Mouse (Mus musculus): ENCODE data around the gene Tet3. TPM values are rescaled to one million over a fixed set of nuclear protein-coding genes. Genes with fewer than 3 reads are reported as not detected.
A peak's percentile ranks its signal among the peaks of the same experiment; 100 is the strongest.

Gene Tet3
- total and polyA plus RNA-seq, 3 experiments = 6.2 to 23.6 (median 13.7) TPM

GRCm38 (mm10) chr6:83411635-83412361 is 47.1 kb downstream of the Tet3 start:
- 62% methylated on average over 9 of the region's 9 CpGs for WGBS
- no peak overlapping the region for H3K9ac ChIP-seq (ENCODE audit: low read depth, low read length)

GRCm38 (mm10) chr6:83410046-83410706 is 48.7 kb downstream of the Tet3 start:
- peak overlapping the region; percentile 40; the same call in 1 of the 2 replicates for H3K27ac ChIP-seq
- H3K79me2 ChIP-seq (replicated peaks; ENCODE audit: control insufficient read depth, insufficient read depth, low read length) = peaks cover 3% of the 10 kb centered on the region
- no peak for DNase-seq
- TF ChIP-seq POLR2A (IDR thresholded peaks at IDR 0.05; ENCODE audit: insufficient read depth, low read depth, low read length) (no peak), CTCF (IDR thresholded peaks at IDR 0.05) (no peak), EP300 (IDR thresholded peaks at IDR 0.05; ENCODE audit: insufficient read depth, low read depth, low read length) (no peak)
- peaks cover 35% of the 10 kb centered on the region for H3K4me1 ChIP-seq (ENCODE audit: control insufficient read depth, insufficient read depth, low read length)
- peaks cover 11% of the 10 kb centered on the region for H3K36me3 ChIP-seq (ENCODE audit: control insufficient read depth, insufficient read depth, low read length)
- H3K9ac ChIP-seq (ENCODE audit: low read depth, low read length) = no peak overlapping the region
- no peaks in the 10 kb centered on the region for H3K27me3 ChIP-seq (ENCODE audit: control insufficient read depth, insufficient read depth, low read length)
- H3K4me3 ChIP-seq = no peak overlapping the region
- 36% methylated on average over 9 of the region's 9 CpGs for WGBS
- intact Hi-C loops (cut with DNase I) = no loop called here

More at GRCm38 (mm10) chr6:83411635-83412361, 47.1 kb downstream of the Tet3 start:
- TF ChIP-seq POLR2A (IDR thresholded peaks at IDR 0.05; ENCODE audit: insufficient read depth, low read depth, low read length) (no peak), EP300 (IDR thresholded peaks at IDR 0.05; ENCODE audit: insufficient read depth, low read depth, low read length) (no peak), CTCF (IDR thresholded peaks at IDR 0.05) (no peak)
- intact Hi-C loops (cut with DNase I) = no loop called here
- H3K27ac ChIP-seq = peak overlapping the region; percentile 13
- H3K4me1 ChIP-seq (ENCODE audit: control insufficient read depth, insufficient read depth, low read length) = peaks cover 40% of the 10 kb centered on the region
- no peak overlapping the region for H3K4me3 ChIP-seq
- H3K27me3 ChIP-seq (ENCODE audit: control insufficient read depth, insufficient read depth, low read length) = no peaks in the 10 kb centered on the region
- H3K79me2 ChIP-seq (replicated peaks; ENCODE audit: control insufficient read depth, insufficient read depth, low read length) = peaks cover 2% of the 10 kb centered on the region
- no peak for DNase-seq
- peaks cover 13% of the 10 kb centered on the region for H3K36me3 ChIP-seq (ENCODE audit: control insufficient read depth, insufficient read depth, low read length)

- TF ChIP-seq CTCF (IDR thresholded peaks at IDR 0.05) = no peak
- no peak for TF ChIP-seq POLR2A (IDR thresholded peaks at IDR 0.05; ENCODE audit: insufficient read depth, low read depth, low read length)
- TF ChIP-seq EP300 (IDR thresholded peaks at IDR 0.05; ENCODE audit: insufficient read depth, low read depth, low read length) = no peak
- H3K27me3 ChIP-seq (ENCODE audit: control insufficient read depth, insufficient read depth, low read length) = no peaks in the 10 kb centered on the region
- peaks cover 26% of the 10 kb centered on the region for H3K4me1 ChIP-seq (ENCODE audit: control insufficient read depth, insufficient read depth, low read length)
- no peak overlapping the region for H3K9ac ChIP-seq (ENCODE audit: low read depth, low read length)
- H3K36me3 ChIP-seq (ENCODE audit: control insufficient read depth, insufficient read depth, low read length) = peaks cover 8% of the 10 kb centered on the region
- 46% methylated on average over 9 of the region's 9 CpGs for WGBS
- peaks cover 5% of the 10 kb centered on the region for H3K79me2 ChIP-seq (replicated peaks; ENCODE audit: control insufficient read depth, insufficient read depth, low read length)
- H3K27ac ChIP-seq = peak overlapping the region; percentile 0
- intact Hi-C loops (cut with DNase I) = no loop called here
- no peak for DNase-seq
- H3K4me3 ChIP-seq = no peak overlapping the region
Measured at GRCm38 (mm10) chr6:83408510-83408909, 50.4 kb downstream of the Tet3 start.

- intact Hi-C loops (cut with DNase I) = no loop called here
- DNase-seq = no peak
- H3K9ac ChIP-seq (ENCODE audit: low read depth, low read length) = no peak overlapping the region
- H3K27me3 ChIP-seq (ENCODE audit: control insufficient read depth, insufficient read depth, low read length) = no peaks in the 10 kb centered on the region
- H3K4me1 ChIP-seq (ENCODE audit: control insufficient read depth, insufficient read depth, low read length) = peaks cover 11% of the 10 kb centered on the region
- H3K36me3 ChIP-seq (ENCODE audit: control insufficient read depth, insufficient read depth, low read length) = peaks cover 6% of the 10 kb centered on the region
- H3K79me2 ChIP-seq (replicated peaks; ENCODE audit: control insufficient read depth, insufficient read depth, low read length) = peaks cover 10% of the 10 kb centered on the region
- H3K27ac ChIP-seq = no peak overlapping the region
- H3K4me3 ChIP-seq = no peak overlapping the region
- 70% methylated on average over 7 of the region's 7 CpGs for WGBS
- TF ChIP-seq EP300 (IDR thresholded peaks at IDR 0.05; ENCODE audit: insufficient read depth, low read depth, low read length) (no peak), CTCF (IDR thresholded peaks at IDR 0.05) (no peak), POLR2A (IDR thresholded peaks at IDR 0.05; ENCODE audit: insufficient read depth, low read depth, low read length) (no peak)
Measured at GRCm38 (mm10) chr6:83405511-83406064, 53.3 kb downstream of the Tet3 start.

- H3K4me3 ChIP-seq = no peak overlapping the region
- intact Hi-C loops (cut with DNase I) = no loop called here
- no peaks in the 10 kb centered on the region for H3K27me3 ChIP-seq (ENCODE audit: control insufficient read depth, insufficient read depth, low read length)
- H3K9ac ChIP-seq (ENCODE audit: low read depth, low read length) = no peak overlapping the region
- peaks cover 1% of the 10 kb centered on the region; the same call in 1 of the 2 replicates for H3K36me3 ChIP-seq (ENCODE audit: control insufficient read depth, insufficient read depth, low read length)
- H3K79me2 ChIP-seq (replicated peaks; ENCODE audit: control insufficient read depth, insufficient read depth, low read length) = peaks cover 12% of the 10 kb centered on the region
- TF ChIP-seq CTCF (IDR thresholded peaks at IDR 0.05) (no peak), EP300 (IDR thresholded peaks at IDR 0.05; ENCODE audit: insufficient read depth, low read depth, low read length) (no peak), POLR2A (IDR thresholded peaks at IDR 0.05; ENCODE audit: insufficient read depth, low read depth, low read length) (no peak)
- H3K4me1 ChIP-seq (ENCODE audit: control insufficient read depth, insufficient read depth, low read length) = peaks cover 5% of the 10 kb centered on the region
- WGBS = 98% methylated on average over 13 of the region's 13 CpGs
- no peak for DNase-seq
- no peak overlapping the region for H3K27ac ChIP-seq
Measured at GRCm38 (mm10) chr6:83404571-83404970, 54.3 kb downstream of the Tet3 start.
